Mouse (Mus musculus): ENCODE measurements at regions not wholly inside any gene's neighbourhood (a gene's known extent, or its start where the extent isn't known, plus 50 kb on each side); places are given as distances from the start of the nearest gene placed in this dataset.

- DNase-seq (ENCODE audit: low spot score): no peak
Measured at GRCm38 (mm10) chr10:125467503-125467902, 78.2 kb upstream of the Slc16a7 start.

DNA sequence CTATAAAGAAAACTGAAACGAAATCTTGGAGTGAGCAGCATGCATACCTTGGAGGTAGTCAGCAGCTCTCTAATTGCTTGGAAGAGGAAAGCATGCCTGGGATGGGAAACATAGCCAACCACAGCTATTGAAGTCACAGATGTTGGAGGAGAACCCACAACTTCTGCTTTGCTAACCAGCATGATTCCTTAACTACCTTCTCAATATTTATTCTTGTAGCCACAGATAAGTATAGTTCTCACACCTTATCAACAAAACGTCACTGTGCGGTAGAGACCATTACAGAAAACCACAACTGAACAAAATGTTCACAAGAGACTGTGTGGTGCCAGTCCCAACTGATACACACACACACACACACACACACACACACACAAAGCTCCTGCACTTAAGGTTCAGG is 99.1 kb upstream of the Slc16a7 start:
- DNase-seq (ENCODE audit: low spot score): no peak

GRCm38 (mm10) chr10:125490395-125490794 is 101.1 kb upstream of the Slc16a7 start:
- peak; percentile 17 for DNase-seq (ENCODE audit: low spot score)

- no peak for DNase-seq (ENCODE audit: low spot score)
Measured at GRCm38 (mm10) chr10:125494489-125494888, 105.2 kb upstream of the Slc16a7 start.

- no peak for DNase-seq (ENCODE audit: low spot score)
Measured at GRCm38 (mm10) chr10:125498347-125498746, 109.1 kb upstream of the Slc16a7 start.

GRCm38 (mm10) chr10:125500338-125500737 is 111.1 kb upstream of the Slc16a7 start:
- no peak for DNase-seq (ENCODE audit: low spot score)

DNA sequence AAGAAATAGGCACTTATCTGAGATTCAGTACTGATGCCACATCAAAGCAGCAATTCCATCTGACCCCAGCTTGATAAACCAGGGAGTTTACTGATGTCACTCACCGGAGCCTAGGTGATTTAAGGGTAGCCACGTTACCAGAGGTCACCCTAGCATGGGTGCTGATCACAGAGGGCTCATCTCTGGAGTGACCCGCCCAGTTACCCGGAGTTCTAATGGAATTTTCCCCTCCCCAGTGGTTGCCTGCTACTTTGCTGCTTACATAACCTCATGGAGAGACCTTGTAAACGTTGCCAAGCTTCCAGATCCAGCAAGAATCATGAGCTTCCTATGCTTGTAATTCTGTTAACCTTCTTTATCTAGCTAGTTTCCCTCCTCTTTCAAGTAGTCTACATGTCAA is 125.8 kb upstream of the Slc16a7 start:
- no peak for DNase-seq (ENCODE audit: low spot score)

- DNase-seq (ENCODE audit: low spot score): no peak
Measured at GRCm38 (mm10) chr10:125530876-125531275, 141.6 kb upstream of the Slc16a7 start.

DNA sequence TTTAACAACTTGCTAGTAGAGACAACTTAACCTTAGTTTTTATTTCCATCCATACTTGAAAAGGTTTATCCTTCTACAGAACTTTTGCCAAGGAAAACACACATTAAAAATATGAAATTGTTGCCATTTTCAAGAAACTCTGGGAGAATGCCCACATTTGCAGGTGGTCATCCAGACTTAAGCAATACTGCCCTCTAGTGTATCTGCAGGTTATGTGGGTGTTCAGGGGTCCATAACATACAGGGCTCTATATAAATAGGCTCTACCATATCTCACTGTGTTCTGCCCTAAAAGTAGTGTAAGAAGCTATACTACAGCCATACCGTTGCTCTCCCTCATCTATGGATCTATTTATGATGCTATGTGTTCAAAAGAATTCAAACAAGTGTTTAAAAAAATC is 149.1 kb upstream of the Slc16a7 start:
- peak; percentile 26 for DNase-seq (ENCODE audit: low spot score)

DNA sequence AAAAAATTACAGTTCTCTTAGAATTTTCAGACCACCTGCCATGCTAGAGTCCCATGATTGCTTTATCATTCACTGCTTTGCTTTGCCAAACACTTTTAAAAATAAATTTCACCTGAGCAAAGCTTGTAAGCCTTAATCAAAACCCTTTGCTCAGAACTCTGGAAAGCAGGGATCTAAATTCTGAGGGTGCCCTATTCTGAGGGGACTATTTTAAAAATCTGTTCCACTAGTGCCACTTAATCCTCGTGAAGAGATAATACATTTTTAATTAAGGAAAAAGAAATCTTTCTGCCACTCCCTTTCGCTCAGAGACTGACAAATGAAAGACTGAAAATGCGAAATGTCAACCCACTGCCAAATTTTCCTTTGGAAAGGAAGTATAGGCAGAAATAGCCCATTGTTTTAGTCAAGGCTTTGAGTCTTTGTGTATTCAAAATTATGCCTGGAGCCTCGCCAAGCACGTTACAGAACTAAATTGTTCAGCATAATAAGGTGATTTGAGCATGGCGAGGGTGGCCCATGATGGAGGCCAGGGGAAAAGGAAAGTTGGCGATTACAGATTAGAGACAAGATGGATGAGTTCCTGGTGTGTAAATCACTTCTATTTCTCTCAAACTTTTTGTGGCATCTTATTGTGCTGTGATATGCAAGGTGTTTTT is 197.4 kb upstream of the Slc16a7 start:
- DNase-seq (ENCODE audit: low spot score): no peak

- no peak for DNase-seq (ENCODE audit: low spot score)
Measured at GRCm38 (mm10) chr10:125593006-125593405, 203.7 kb upstream of the Slc16a7 start.

GRCm38 (mm10) chr10:125607787-125608617 is 218.7 kb upstream of the Slc16a7 start:
- no peak for DNase-seq (ENCODE audit: low spot score)

DNA sequence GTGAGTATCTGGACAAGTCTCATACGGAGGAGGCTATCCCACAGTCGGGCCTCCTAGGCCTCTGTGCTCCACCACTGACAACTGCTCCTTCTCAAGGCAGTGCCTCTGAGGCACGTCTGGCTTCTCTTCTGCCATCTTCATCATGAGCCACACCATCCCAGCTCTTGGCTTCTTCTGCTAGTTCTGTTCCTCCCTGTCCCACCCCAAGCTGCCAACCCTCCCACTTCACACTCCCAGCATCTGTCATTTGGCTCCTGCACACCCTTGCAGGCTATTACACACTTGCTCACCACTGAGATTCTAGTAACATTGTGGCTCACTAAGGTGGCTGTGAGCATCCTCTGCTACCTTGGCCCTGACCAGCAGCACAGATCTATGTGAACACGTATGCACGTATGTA is 221.1 kb upstream of the Slc16a7 start:
- peak; percentile 36 for DNase-seq (ENCODE audit: low spot score)

DNA sequence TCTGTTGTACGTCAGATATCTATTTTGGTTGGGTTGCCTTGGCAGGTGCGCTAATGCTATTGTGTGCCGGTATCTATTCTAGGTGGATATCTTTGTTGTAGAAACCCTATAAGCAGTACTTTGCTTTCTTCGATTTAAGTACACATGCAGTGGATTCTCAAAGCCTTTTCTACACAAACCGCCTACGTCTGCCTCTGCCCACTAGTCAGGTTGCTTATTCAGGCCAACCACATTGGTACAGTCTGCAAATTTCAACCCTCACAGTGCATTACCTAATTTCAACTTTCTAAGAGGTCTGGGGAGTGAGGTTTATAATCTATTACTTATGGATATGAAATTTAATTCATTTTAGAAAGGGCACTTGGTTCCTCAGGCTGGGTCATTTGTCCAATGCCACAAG is 223.5 kb upstream of the Slc16a7 start:
- DNase-seq (ENCODE audit: low spot score): no peak

GRCm38 (mm10) chr10:125621376-125621775 is 232.1 kb upstream of the Slc16a7 start:
- DNase-seq (ENCODE audit: low spot score): no peak

- DNase-seq (ENCODE audit: low spot score): no peak
Measured at GRCm38 (mm10) chr10:125623836-125624235, 234.6 kb upstream of the Slc16a7 start.

DNA sequence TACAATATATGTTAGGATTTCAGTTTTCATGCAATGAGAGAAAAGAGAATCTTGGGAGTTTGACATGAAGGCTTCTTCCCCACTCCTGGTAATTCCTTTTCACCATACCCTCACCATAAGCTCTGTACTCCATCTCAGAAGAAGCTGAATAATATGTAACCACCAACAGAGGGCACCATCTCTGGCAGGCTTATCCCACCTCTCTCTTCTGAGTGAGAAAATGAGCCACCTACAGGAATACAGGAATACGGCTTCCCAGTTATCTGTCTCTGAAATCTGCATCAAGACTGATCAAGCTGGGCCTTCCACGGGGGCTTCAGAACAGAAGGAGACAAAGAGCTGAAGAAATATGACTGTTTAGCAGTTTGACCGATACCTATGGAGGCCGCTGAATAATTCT is 278.6 kb upstream of the Slc16a7 start:
- no peak for DNase-seq (ENCODE audit: low spot score)

- no peak for DNase-seq (ENCODE audit: low spot score)
Measured at GRCm38 (mm10) chr10:125673637-125674036, 284.4 kb upstream of the Slc16a7 start.

GRCm38 (mm10) chr10:125679644-125680043 is 286.3 kb upstream of the Lrig3 start:
- DNase-seq (ENCODE audit: low spot score): no peak

GRCm38 (mm10) chr10:125685130-125685529 is 280.8 kb upstream of the Lrig3 start:
- DNase-seq (ENCODE audit: low spot score): no peak

- DNase-seq (ENCODE audit: low spot score): peak; percentile 33
Measured at GRCm38 (mm10) chr10:125693505-125693904, 272.5 kb upstream of the Lrig3 start.

- DNase-seq (ENCODE audit: low spot score): no peak
Measured at GRCm38 (mm10) chr10:125696159-125696558, 269.8 kb upstream of the Lrig3 start.

DNA sequence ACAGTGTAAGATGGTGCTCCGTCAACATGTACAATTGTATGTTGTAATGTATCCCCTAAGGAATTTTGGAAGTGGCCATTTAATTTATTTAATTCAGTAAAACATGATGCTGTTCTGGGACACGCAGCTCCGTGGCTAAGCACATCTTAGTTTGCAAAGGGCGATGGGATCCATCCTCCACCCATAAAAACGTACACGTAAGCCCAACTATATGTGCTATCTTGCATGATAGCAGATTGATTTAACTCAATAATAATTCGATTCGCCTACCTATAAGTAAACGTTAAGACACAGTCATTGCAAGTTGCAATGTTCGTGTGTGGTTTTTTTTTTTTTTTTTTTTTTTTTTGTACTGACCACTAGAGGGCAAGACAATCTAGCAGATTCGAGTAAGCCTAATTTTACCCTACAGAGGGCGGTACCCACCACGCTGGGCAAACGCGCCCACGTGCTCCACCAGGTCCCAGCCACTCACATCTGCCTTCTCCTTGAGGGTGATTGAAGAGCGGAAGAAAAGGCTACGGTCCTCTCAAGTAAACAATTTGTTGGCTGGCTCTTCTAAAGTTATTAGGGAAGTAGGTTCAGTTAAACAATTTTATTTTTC is 240.8 kb upstream of the Lrig3 start:
- peak; percentile 73 for DNase-seq (ENCODE audit: low spot score)

All from layer of hippocampus, adult 11-12 months (tissue).